Mouse (Mus musculus) limb, embryonic 14.5 days (tissue): ENCODE measurements around the gene Coa7. TPM values are rescaled to one million over a fixed set of nuclear protein-coding genes. Genes with fewer than 3 reads are reported as not detected.

Experiments
- ATAC-seq: fragments of 200-750 bp; cut with Nextera tagmentation; 2 replicates; pipeline ENCODE4 v1.8.0; 2017; ENCODE audit warnings: low read depth, moderate number of reproducible peaks, moderate TSS enrichment; ENCODE audit not compliant: low FRiP score
- DNase-seq: peaks from one replicate; pipeline ENCODE4 v3.0.0-alpha.2; 2015; ENCODE audit warnings: low spot score
- H3K27ac ChIP-seq: fragments of 300-500 bp; sonication (generic); replicated peaks from 2 replicates; pipeline ENCODE4 v1.5.1; 2014; ENCODE audit warnings: low read depth, mild to moderate bottlenecking, low read length, moderate library complexity, mixed read lengths
- H3K27me3 ChIP-seq: fragments of 300-500 bp; sonication (generic); 2 replicates; pipeline ENCODE4 v1.6.1; 2014; ENCODE audit warnings: low read length, mixed read lengths; ENCODE audit not compliant: control insufficient read depth, insufficient read depth
- H3K36me3 ChIP-seq: fragments of 300-500 bp; sonication (generic); 2 replicates; pipeline ENCODE4 v1.6.1; 2014; ENCODE audit warnings: mild to moderate bottlenecking, low read length, moderate library complexity, mixed read lengths; ENCODE audit not compliant: control insufficient read depth, insufficient read depth
- H3K4me1 ChIP-seq: fragments of 300-500 bp; sonication (generic); 2 replicates; pipeline ENCODE4 v1.6.1; 2014; ENCODE audit warnings: antibody characterized with exemption, low read length, mixed read lengths; ENCODE audit not compliant: control insufficient read depth, insufficient read depth
- H3K4me2 ChIP-seq: fragments of 300-500 bp; sonication (generic); replicated peaks from 2 replicates; pipeline ENCODE4 v1.6.1; 2014; ENCODE audit warnings: low read depth, mild to moderate bottlenecking, low read length, moderate library complexity; ENCODE audit not compliant: severe bottlenecking
- H3K4me3 ChIP-seq: fragments of 300-500 bp; sonication (generic); replicated peaks from 2 replicates; pipeline ENCODE4 v1.5.1; 2014; ENCODE audit warnings: low read length
- H3K9ac ChIP-seq: fragments of 300-500 bp; sonication (generic); 2 replicates; pipeline ENCODE4 v1.6.1; 2014; ENCODE audit warnings: mild to moderate bottlenecking, low read depth, low read length, moderate library complexity; ENCODE audit not compliant: severe bottlenecking
- H3K9me3 ChIP-seq: fragments of 300-500 bp; sonication (generic); 2 replicates; pipeline ENCODE4 v1.6.1; 2016; ENCODE audit warnings: low read length; ENCODE audit not compliant: control insufficient read depth
- POLR2A ChIP-seq: fragments of 200-500 bp; IDR thresholded peaks from 2 replicates; pipeline ENCODE4 v1.8.0; 2012; ENCODE audit warnings: inconsistent platforms, mild to moderate bottlenecking, moderate library complexity, borderline replicate concordance; ENCODE audit not compliant: insufficient read depth, insufficient read length; ENCODE audit errors: extremely low read depth
- WGBS: fragments of 180-500 bp; shearing (Covaris S2); extraction: QIAGEN DNeasy Blood & Tissue Kit; methylation state at CpG from one replicate; pipeline ENCODE4 v1.1.7; 2014; 5-methylcytosine and 5-hydroxymethylcytosine counted together
- polyA plus RNA-seq, 2 experiments: library from polyadenylated mRNA; depleted of rRNA in 1 of 2; stranded (reverse) in 1 of 2; unstranded in 1 of 2; fragments of >200 nt; fragmentation: Nextera tagmentation in 1 of 2; extraction: Ambion mirVana in 1 of 2; gene quantifications; 2 replicates each; pipeline versions ENCODE4 v1.2.1 to v1.2.3; 2012 to 2014

The Coa7 gene
- polyA plus RNA-seq, 2 experiments, result 17.1 to 39.0 TPM

- WGBS, result 93% methylated on average over 6 of the region's 6 CpGs
- H3K9me3 ChIP-seq, result no peaks in the 10 kb centered on the region
- H3K36me3 ChIP-seq, result peaks cover 50% of the 10 kb centered on the region
- no peak overlapping the region for H3K4me2 ChIP-seq
- TF ChIP-seq POLR2A, result no peak
- H3K27ac ChIP-seq, result no peak overlapping the region
- H3K4me1 ChIP-seq, result no peaks in the 10 kb centered on the region
- ATAC-seq (no peak), DNase-seq (no peak)
- H3K4me3 ChIP-seq, result no peak overlapping the region
- no peak overlapping the region for H3K9ac ChIP-seq
- no peaks in the 10 kb centered on the region for H3K27me3 ChIP-seq
Observed at GRCm38 (mm10) chr4:108335413-108335812, 7.5 kb downstream of the Coa7 start.

- H3K36me3 ChIP-seq, result peaks cover 47% of the 10 kb centered on the region
Observed at GRCm38 (mm10) chr4:108336765-108337164, 8.8 kb downstream of the Coa7 start.

GRCm38 (mm10) chr4:108337817-108338216, 9.9 kb downstream of the Coa7 start:
- no peak for ATAC-seq
- Histone ChIP-seq H3K27ac (no peak overlapping the region), H3K9me3 (no peaks in the 10 kb centered on the region), H3K4me1 (no peaks in the 10 kb centered on the region), H3K4me3 (no peak overlapping the region), H3K27me3 (no peaks in the 10 kb centered on the region), H3K36me3 (peaks cover 40% of the 10 kb centered on the region), H3K9ac (no peak overlapping the region), H3K4me2 (no peak overlapping the region)
- 75% methylated on average over 3 of the region's 3 CpGs for WGBS
- DNase-seq, result no peak
- no peak for TF ChIP-seq POLR2A

More at GRCm38 (mm10) chr4:108336765-108337164, 8.8 kb downstream of the Coa7 start:
- H3K4me1 ChIP-seq, result no peaks in the 10 kb centered on the region
- H3K27ac ChIP-seq, result no peak overlapping the region
- H3K4me2 ChIP-seq, result no peak overlapping the region
- DNase-seq (no peak), ATAC-seq (no peak)
- H3K9ac ChIP-seq, result no peak overlapping the region
- no peak for TF ChIP-seq POLR2A
- WGBS, result 65% methylated on average over 2 of the region's 2 CpGs
- no peak overlapping the region for H3K4me3 ChIP-seq
- H3K9me3 ChIP-seq, result no peaks in the 10 kb centered on the region
- no peaks in the 10 kb centered on the region for H3K27me3 ChIP-seq

DNA sequence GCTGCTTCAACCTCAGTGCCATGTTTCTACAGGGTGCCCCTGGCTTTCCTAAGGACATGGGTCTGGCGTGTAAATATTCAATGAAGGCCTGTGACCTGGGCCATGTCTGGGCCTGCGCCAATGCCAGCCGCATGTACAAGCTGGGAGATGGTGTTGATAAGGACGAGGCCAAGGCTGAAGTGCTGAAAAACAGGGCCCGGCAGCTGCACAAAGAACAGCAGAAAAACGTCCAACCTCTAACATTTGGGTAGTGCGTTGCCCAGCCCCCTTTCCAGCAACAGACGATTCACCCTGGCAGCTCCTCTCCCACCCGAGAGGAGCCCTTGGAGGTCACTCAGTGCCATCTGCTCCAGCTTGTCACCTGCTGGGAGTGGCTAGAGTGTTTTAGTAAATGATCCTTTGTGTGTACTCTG, 10.4 kb downstream of the Coa7 start:
- DNase-seq, result no peak

GRCm38 (mm10) chr4:108338811-108339210, 10.9 kb downstream of the Coa7 start:
- no peak for TF ChIP-seq POLR2A
- Histone ChIP-seq H3K27me3 (no peaks in the 10 kb centered on the region), H3K9ac (no peak overlapping the region), H3K36me3 (peaks cover 38% of the 10 kb centered on the region), H3K4me3 (no peak overlapping the region), H3K9me3 (no peaks in the 10 kb centered on the region), H3K27ac (no peak overlapping the region), H3K4me1 (no peaks in the 10 kb centered on the region), H3K4me2 (no peak overlapping the region)
- ATAC-seq (no peak), DNase-seq (no peak)
- 76% methylated on average over 10 of the region's 10 CpGs for WGBS

More for the DNA sequence above, 10.4 kb downstream of the Coa7 start:
- no peak for TF ChIP-seq POLR2A
- Histone ChIP-seq H3K4me1 (no peaks in the 10 kb centered on the region), H3K9me3 (no peaks in the 10 kb centered on the region), H3K36me3 (peaks cover 40% of the 10 kb centered on the region), H3K27me3 (no peaks in the 10 kb centered on the region), H3K4me3 (no peak overlapping the region), H3K27ac (no peak overlapping the region), H3K9ac (no peak overlapping the region), H3K4me2 (no peak overlapping the region)
- ATAC-seq, result no peak
- WGBS, result 75% methylated on average over 9 of the region's 9 CpGs

DNA sequence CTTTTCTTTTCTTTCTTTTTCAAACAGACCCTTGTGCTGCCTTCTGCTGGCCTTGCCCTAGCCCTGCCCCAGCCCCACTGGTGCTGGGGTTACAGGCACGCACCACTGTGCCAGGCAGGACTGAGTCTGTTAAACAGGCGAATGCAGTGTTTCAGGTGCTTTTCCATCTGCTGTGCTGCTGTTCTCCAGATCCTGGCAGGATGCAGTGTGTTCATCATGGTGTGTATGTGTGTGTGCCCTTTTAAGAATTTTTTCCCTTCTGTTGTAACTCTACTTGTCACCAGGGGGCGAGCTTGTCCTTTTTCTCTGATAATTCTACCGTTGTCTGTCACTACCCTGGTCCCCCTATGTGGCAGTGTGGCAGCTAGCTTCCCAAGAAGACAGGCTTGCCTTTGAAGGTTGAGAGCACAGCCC, 11.3 kb downstream of the Coa7 start:
- H3K4me3 ChIP-seq, result no peak overlapping the region
- peak; percentile 64; the same call in 1 of the 2 replicates for ATAC-seq
- no peaks in the 10 kb centered on the region for H3K9me3 ChIP-seq
- H3K27ac ChIP-seq, result no peak overlapping the region
- no peaks in the 10 kb centered on the region for H3K4me1 ChIP-seq
- 24% methylated on average over 4 of the region's 4 CpGs for WGBS
- no peak overlapping the region for H3K9ac ChIP-seq
- H3K4me2 ChIP-seq, result no peak overlapping the region
- H3K27me3 ChIP-seq, result no peaks in the 10 kb centered on the region
- TF ChIP-seq POLR2A, result no peak
- peaks cover 35% of the 10 kb centered on the region for H3K36me3 ChIP-seq
- DNase-seq, result peak; percentile 88
